Mouse (Mus musculus) CH12.LX (cell line): Measurements from ENCODE around the gene Tha1. TPM values are rescaled to one million over a fixed set of nuclear protein-coding genes. Genes with fewer than 3 reads are reported as not detected.

Source experiments
- DNase-seq: peaks from one replicate; pipeline ENCODE4 v3.0.0-alpha.2; 2013; ENCODE audit errors: extremely low read depth
- H3K27ac ChIP-seq: 2 replicates; pipeline ENCODE4 v1.5.1; 2012; ENCODE audit warnings: low read depth, mild to moderate bottlenecking, control low read depth, moderate library complexity; ENCODE audit not compliant: insufficient read depth
- H3K27me3 ChIP-seq: replicated peaks from 2 replicates; pipeline ENCODE3; 2012; ENCODE audit warnings: inconsistent platforms
- H3K36me3 ChIP-seq, 2 experiments: replicated peaks in 1 of 2; 2 replicates each; pipeline versions ENCODE3 to v1.6.1; 2012; ENCODE audit warnings: inconsistent platforms in 1 of 2, low read length in 1 of 2, mild to moderate bottlenecking in 1 of 2, mixed read lengths in 1 of 2, moderate library complexity in 1 of 2; ENCODE audit not compliant: control insufficient read depth in 1 of 2, insufficient read depth in 1 of 2
- H3K4me1 ChIP-seq, 2 experiments: 2 replicates each; pipeline ENCODE4 v1.6.1; 2012; ENCODE audit warnings: inconsistent platforms in 1 of 2, moderate library complexity in 1 of 2; ENCODE audit not compliant: insufficient read depth in 2 of 2, control insufficient read depth in 1 of 2
- H3K4me2 ChIP-seq: 2 replicates; pipeline ENCODE4 v1.6.1; 2012; ENCODE audit warnings: low read depth, mild to moderate bottlenecking, control low read depth; ENCODE audit not compliant: poor library complexity, insufficient read depth, severe bottlenecking
- H3K4me3 ChIP-seq, 3 experiments: fragments of 150-350 bp in 1 of 3; sonication (generic) in 1 of 3; replicated peaks in 1 of 3; 2 replicates each; pipeline versions ENCODE3 to v1.5.1; 2011 to 2012; ENCODE audit warnings: low read depth in 2 of 3, low read length in 2 of 3, mild to moderate bottlenecking in 2 of 3, moderate library complexity in 2 of 3, control low read depth in 1 of 3, improper control_type of control experiment in 1 of 3, inconsistent platforms in 1 of 3, mixed read lengths in 1 of 3; ENCODE audit not compliant: poor library complexity in 1 of 3
- H3K79me2 ChIP-seq: replicated peaks from 2 replicates; pipeline ENCODE4 v1.6.1; 2012; ENCODE audit warnings: mild to moderate bottlenecking, moderate library complexity; ENCODE audit not compliant: control insufficient read depth, poor library complexity, insufficient read depth, severe bottlenecking; ENCODE audit errors: extremely low read depth
- H3K9ac ChIP-seq: 2 replicates; pipeline ENCODE4 v1.6.1; 2012; ENCODE audit warnings: low read depth, mild to moderate bottlenecking, control low read depth, moderate library complexity; ENCODE audit not compliant: insufficient read depth
- H3K9me3 ChIP-seq: replicated peaks from 2 replicates; pipeline ENCODE3; 2012; ENCODE audit warnings: low read length, inconsistent platforms, mixed read lengths
- CTCF ChIP-seq, 2 experiments: IDR thresholded peaks in 1 of 2; conservative IDR thresholded peaks in 1 of 2; 2 replicates each; pipeline ENCODE4 v1.5.1; 2011 to 2012; ENCODE audit warnings: low read depth in 2 of 2, low read length in 2 of 2, improper control_type of control experiment in 1 of 2, inconsistent platforms in 1 of 2, mild to moderate bottlenecking in 1 of 2, moderate library complexity in 1 of 2
- E2F4 ChIP-seq: IDR thresholded peaks from 2 replicates; pipeline ENCODE4 v1.6.1; 2011; ENCODE audit warnings: low read depth, low read length, improper control_type of control experiment; ENCODE audit not compliant: insufficient replicate concordance
- ELF1 ChIP-seq: IDR thresholded peaks from 2 replicates; pipeline ENCODE4 v1.6.1; 2014; ENCODE audit warnings: low read depth, mild to moderate bottlenecking, inconsistent platforms, low read length, improper control_type of control experiment
- ETS1 ChIP-seq: conservative IDR thresholded peaks from 2 replicates; pipeline ENCODE4 v1.6.1; 2012; ENCODE audit warnings: low read depth, mild to moderate bottlenecking, inconsistent platforms, low read length, improper control_type of control experiment, moderate library complexity
- GABPA ChIP-seq: IDR thresholded peaks from 2 replicates; pipeline ENCODE4 v1.6.1; 2012; ENCODE audit warnings: low read depth, low read length, improper control_type of control experiment, inconsistent platforms; ENCODE audit not compliant: insufficient replicate concordance
- HCFC1 ChIP-seq: IDR thresholded peaks from 2 replicates; pipeline ENCODE4 v1.6.1; 2012; ENCODE audit warnings: low read depth, mild to moderate bottlenecking, inconsistent platforms, low read length, improper control_type of control experiment
- JUN ChIP-seq: IDR thresholded peaks from 2 replicates; pipeline ENCODE4 v1.6.1; 2011; ENCODE audit warnings: low read depth, mild to moderate bottlenecking, low read length, improper control_type of control experiment, moderate library complexity; ENCODE audit not compliant: insufficient read depth
- MAFK ChIP-seq: IDR thresholded peaks from 2 replicates; pipeline ENCODE4 v1.6.1; 2011; ENCODE audit warnings: low read length, improper control_type of control experiment; ENCODE audit not compliant: insufficient replicate concordance
- MAZ ChIP-seq: IDR thresholded peaks from 2 replicates; pipeline ENCODE4 v1.6.1; 2012; ENCODE audit warnings: low read depth, mild to moderate bottlenecking, inconsistent platforms, low read length, improper control_type of control experiment, moderate library complexity
- MEF2A ChIP-seq: IDR thresholded peaks from 2 replicates; pipeline ENCODE4 v1.6.1; 2014; ENCODE audit warnings: low read depth, mild to moderate bottlenecking, inconsistent platforms, low read length, improper control_type of control experiment, borderline replicate concordance
- MYC ChIP-seq: IDR thresholded peaks from 2 replicates; pipeline ENCODE4 v1.6.1; 2011; ENCODE audit warnings: low read depth, mild to moderate bottlenecking, improper control_type of control experiment, low read length
- POLR2A ChIP-seq: IDR thresholded peaks from 2 replicates; pipeline ENCODE4 v1.6.1; 2011; ENCODE audit warnings: low read depth, mild to moderate bottlenecking, improper control_type of control experiment, low read length
- POLR2AphosphoS2 ChIP-seq: IDR thresholded peaks from 2 replicates; pipeline ENCODE4 v1.6.1; 2011; ENCODE audit warnings: low read depth, low read length, improper control_type of control experiment
- SIN3A ChIP-seq: IDR thresholded peaks from 2 replicates; pipeline ENCODE4 v1.6.1; 2012; ENCODE audit warnings: low read length, improper control_type of control experiment, inconsistent platforms
- SMC3 ChIP-seq: IDR thresholded peaks from 2 replicates; pipeline ENCODE4 v1.6.1; 2011; ENCODE audit warnings: low read depth, low read length, improper control_type of control experiment
- TBP ChIP-seq: conservative IDR thresholded peaks from 2 replicates; pipeline ENCODE4 v1.6.1; 2011; ENCODE audit warnings: low read depth, low read length, improper control_type of control experiment
- UBTF ChIP-seq: IDR thresholded peaks from 2 replicates; pipeline ENCODE4 v1.6.1; 2012; ENCODE audit warnings: low read depth, mild to moderate bottlenecking, inconsistent platforms, low read length, improper control_type of control experiment, moderate library complexity
- ZNF384 ChIP-seq: IDR thresholded peaks from 2 replicates; pipeline ENCODE4 v1.6.1; 2012; ENCODE audit warnings: low read depth, low read length, improper control_type of control experiment, inconsistent platforms
- dilution Hi-C: fragments of 300-500 bp; cut with MboI; formaldehyde crosslinking; loops from 2 replicates; pipeline ENCODE4 v1.14.3; 2020; ENCODE audit warnings: low sequenced_read_pairs; ENCODE audit not compliant: extremely low pct_unique_long_range_greater_than_20kb, extremely low pct_ligation_motif_present
- in situ Hi-C: fragments of 300-500 bp; cut with MboI; formaldehyde crosslinking; loops from 3 replicates; pipeline ENCODE4 v1.14.3; 2019; ENCODE audit warnings: low sequenced_read_pairs, low pct_ligation_motif_present, low pct_unique_long_range_greater_than_20kb, mixed read lengths
- polyA plus RNA-seq: library from polyadenylated mRNA; unstranded; fragments of >175 nt; gene quantifications from 2 replicates; pipeline ENCODE4 v1.2.1, GENCODE M21; 2012; ENCODE audit warnings: low read depth; ENCODE audit not compliant: insufficient read length
- total RNA-seq, 2 experiments: library from RNA; depleted of rRNA; stranded (reverse); fragments of 300-350 nt in 1 of 2; fragments of >200 nt in 1 of 2; gene quantifications; 2 replicates each; pipeline ENCODE4 v1.2.3; 2012 to 2014

Tha1 gene
- total and polyA plus RNA-seq, 3 experiments, result not detected

DNA sequence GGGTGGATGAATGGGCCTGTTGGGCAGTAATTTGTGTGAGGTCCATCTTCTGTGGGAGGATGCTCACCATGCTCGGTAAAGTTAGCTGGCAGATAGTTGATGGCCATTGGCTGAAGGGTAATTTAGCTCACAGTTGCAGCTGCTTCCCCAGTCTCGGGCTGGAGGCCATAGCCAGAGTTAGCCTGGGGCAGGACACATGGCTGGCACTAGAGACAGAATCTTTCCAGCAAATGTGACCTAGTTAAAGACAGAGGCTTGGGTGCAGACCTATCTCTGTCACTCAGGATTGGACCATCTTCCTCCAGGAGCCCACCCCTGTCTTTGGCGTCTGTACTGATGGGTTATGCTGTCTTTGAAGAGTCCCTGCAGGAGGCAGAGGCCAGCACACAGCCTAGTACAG lies 14.9 kb downstream of the Tha1 start:
- dilution Hi-C loops, result no loop called here

DNA sequence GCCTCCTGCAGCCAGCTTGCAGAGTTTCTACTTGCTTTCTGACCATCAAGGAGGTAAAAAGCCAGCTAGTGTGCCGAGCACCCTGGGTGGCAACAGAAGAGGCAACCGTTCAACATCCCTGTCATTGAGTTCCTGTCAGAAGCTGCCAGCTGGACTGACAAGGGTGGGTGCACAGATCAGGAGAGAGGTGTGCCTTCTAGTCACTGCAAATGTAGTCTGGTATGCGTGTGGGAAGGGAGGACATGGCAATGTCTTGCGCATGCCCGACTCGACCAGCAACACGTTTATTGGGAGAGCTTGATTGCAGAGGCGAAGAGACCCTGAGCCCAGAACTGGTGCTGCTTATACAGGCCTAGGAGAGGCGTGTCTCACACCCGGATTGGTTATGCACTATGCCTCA lies 15.8 kb downstream of the Tha1 start:
- in situ Hi-C loops, result no loop called here
- no peak overlapping the region for H3K4me2 ChIP-seq
- 0 out of 2 replicates have a peak, but pooled peaks have one; percentile 10 for TF ChIP-seq POLR2A
- 0 out of 2 replicates have a peak, but pooled peaks have one; percentile 5 for TF ChIP-seq POLR2AphosphoS2
- no peak for TF ChIP-seq CTCF (conservative IDR thresholded peaks at IDR 0.05 in 1 of 2, IDR thresholded peaks at IDR 0.05 in 1 of 2; ENCODE audit: low read depth in 2 of 2, low read length in 2 of 2)
- TF ChIP-seq, all 38 proteins: peak for 2
- H3K27ac ChIP-seq, result no peak overlapping the region
- H3K4me1 ChIP-seq, result peaks cover 0 to 5% of the 10 kb centered on the region in 2 experiments; a peak in 1 of 4 replicates
- no peak overlapping the region for H3K9ac ChIP-seq
- H3K79me2 ChIP-seq, result peaks cover 4% of the 10 kb centered on the region; the same call in 1 of the 2 replicates
- H3K9me3 ChIP-seq, result peaks cover 13% of the 10 kb centered on the region
- H3K4me3 ChIP-seq, result no peak overlapping the region
- peaks cover 43 to 66% of the 10 kb centered on the region in 2 experiments for H3K36me3 ChIP-seq
- DNase-seq, result no peak
- no peaks in the 10 kb centered on the region for H3K27me3 ChIP-seq
- dilution Hi-C loops, result no loop called here

More for the DNA sequence above, 14.9 kb downstream of the Tha1 start:
- no peak overlapping the region for H3K9ac ChIP-seq
- DNase-seq, result no peak
- no peak overlapping the region for H3K4me2 ChIP-seq
- no peaks in the 10 kb centered on the region for H3K79me2 ChIP-seq
- no peaks in the 10 kb centered on the region; a peak in 1 of 4 replicates for H3K4me1 ChIP-seq
- peaks cover 35 to 57% of the 10 kb centered on the region in 2 experiments for H3K36me3 ChIP-seq
- no peaks in the 10 kb centered on the region for H3K27me3 ChIP-seq
- no peak overlapping the region for H3K4me3 ChIP-seq
- no peak overlapping the region for H3K27ac ChIP-seq
- peaks cover 13% of the 10 kb centered on the region for H3K9me3 ChIP-seq
- TF ChIP-seq HCFC1, result no peak
- no peak for TF ChIP-seq TBP
- no peak for TF ChIP-seq GABPA
- no peak for TF ChIP-seq E2F4
- no peak for TF ChIP-seq MYC
- TF ChIP-seq UBTF, result no peak
- no peak for TF ChIP-seq JUN
- TF ChIP-seq ELF1, result no peak
- TF ChIP-seq SIN3A, result no peak
- TF ChIP-seq ETS1, result no peak
- TF ChIP-seq SMC3, result no peak
- TF ChIP-seq MEF2A, result no peak
- no peak for TF ChIP-seq MAZ
- no peak for TF ChIP-seq MAFK
- no peak for TF ChIP-seq ZNF384
- in situ Hi-C loops, result no loop called here
